Mouse (Mus musculus) C2C12 (cell line): ENCODE results near the gene Socs2. TPM values are rescaled to one million over a fixed set of nuclear protein-coding genes. Genes with fewer than 3 reads are reported as not detected.

Experiments used
- H3K27me3 ChIP-seq: one replicate; pipeline ENCODE4 v1.6.1; 2011; ENCODE audit not compliant: control insufficient read depth, insufficient read depth, insufficient read length
- H3K36me3 ChIP-seq: one replicate; pipeline ENCODE4 v1.6.1; 2011; ENCODE audit not compliant: control insufficient read depth, insufficient read depth
- H3K4me3 ChIP-seq: one replicate; pipeline ENCODE4 v1.5.1; 2011; ENCODE audit warnings: mild to moderate bottlenecking, control low read depth; ENCODE audit not compliant: poor library complexity, insufficient read depth, severe bottlenecking
- H3K79me2 ChIP-seq: one replicate; pipeline ENCODE4 v1.6.1; 2011; ENCODE audit not compliant: control insufficient read depth, insufficient read depth
- H3K79me3 ChIP-seq: one replicate; pipeline ENCODE4 v1.6.1; 2011; ENCODE audit warnings: low read depth, control low read depth
- H3ac ChIP-seq: one replicate; pipeline ENCODE3; 2011; ENCODE audit warnings: low read depth; ENCODE audit not compliant: control insufficient read depth, insufficient read length
- CEBPB ChIP-seq: IDR thresholded peaks from one replicate; pipeline ENCODE4 v1.6.1; 2011; ENCODE audit warnings: low read depth, mild to moderate bottlenecking, control low read depth, moderate library complexity
- CTCF ChIP-seq: IDR thresholded peaks from one replicate; pipeline ENCODE4 v1.5.1; 2011; ENCODE audit not compliant: control insufficient read depth, insufficient read depth, insufficient read length
- FOSL1 ChIP-seq: IDR thresholded peaks from one replicate; pipeline ENCODE4 v1.8.0; 2011; ENCODE audit warnings: mild to moderate bottlenecking, low read length; ENCODE audit not compliant: poor library complexity, insufficient read depth, severe bottlenecking
- MAX ChIP-seq: IDR thresholded peaks from one replicate; pipeline ENCODE4 v1.6.1; 2011; ENCODE audit warnings: mild to moderate bottlenecking, control low read depth
- MYOD1 ChIP-seq: IDR thresholded peaks from one replicate; pipeline ENCODE4 v1.6.1; 2011; ENCODE audit warnings: low read depth; ENCODE audit not compliant: control insufficient read depth, insufficient read length
- MYOG ChIP-seq: IDR thresholded peaks from one replicate; pipeline ENCODE4 v1.6.1; 2011; ENCODE audit not compliant: control insufficient read depth, insufficient read length; ENCODE audit errors: extremely low read depth
- USF1 ChIP-seq: IDR thresholded peaks from one replicate; pipeline ENCODE4 v1.6.1; 2011; ENCODE audit warnings: low read depth, mild to moderate bottlenecking, control low read depth, moderate library complexity
- polyA plus RNA-seq: library from polyadenylated mRNA; unstranded; fragments of >200 nt; fragmentation: generic; extraction: Trizol; gene quantifications from one replicate; pipeline ENCODE4 v1.2.1, GENCODE M21; 2012; ENCODE audit warnings: missing spikeins

The Socs2 gene
- polyA plus RNA-seq, 1 experiment = 21.6 TPM

- Histone ChIP-seq H3K79me2 (no peaks in the 10 kb centered on the region), H3K36me3 (no peaks in the 10 kb centered on the region), H3K27me3 (no peaks in the 10 kb centered on the region), H3K4me3 (no peak overlapping the region), H3ac (no peak overlapping the region), H3K79me3 (no peaks in the 10 kb centered on the region)
- TF ChIP-seq USF1 = no peak
- no peak for TF ChIP-seq FOSL1
- no peak for TF ChIP-seq MAX
- TF ChIP-seq CEBPB = no peak
- TF ChIP-seq CTCF = no peak
- no peak for TF ChIP-seq MYOG
- no peak for TF ChIP-seq MYOD1
Observed at GRCm38 (mm10) chr10:95357721-95358120, 59.3 kb downstream of the Socs2 start.

GRCm38 (mm10) chr10:95356711-95357110 is 60.3 kb downstream of the Socs2 start:
- Histone ChIP-seq H3K36me3 (no peaks in the 10 kb centered on the region), H3K79me3 (no peaks in the 10 kb centered on the region), H3K27me3 (no peaks in the 10 kb centered on the region), H3K79me2 (no peaks in the 10 kb centered on the region), H3ac (no peak overlapping the region), H3K4me3 (no peak overlapping the region)
- TF ChIP-seq MYOD1 (no peak), MAX (no peak), FOSL1 (no peak), MYOG (no peak), CEBPB (no peak), USF1 (no peak), CTCF (no peak)

- Histone ChIP-seq H3K79me3 (no peaks in the 10 kb centered on the region), H3ac (no peak overlapping the region), H3K4me3 (no peak overlapping the region), H3K79me2 (no peaks in the 10 kb centered on the region), H3K36me3 (no peaks in the 10 kb centered on the region), H3K27me3 (no peaks in the 10 kb centered on the region)
- TF ChIP-seq USF1 = no peak
- TF ChIP-seq MAX = no peak
- no peak for TF ChIP-seq CTCF
- TF ChIP-seq MYOD1 = peak; percentile 96
- no peak for TF ChIP-seq CEBPB
- no peak for TF ChIP-seq MYOG
- no peak for TF ChIP-seq FOSL1
Observed at GRCm38 (mm10) chr10:95355678-95356268, 61.2 kb downstream of the Socs2 start.

DNA sequence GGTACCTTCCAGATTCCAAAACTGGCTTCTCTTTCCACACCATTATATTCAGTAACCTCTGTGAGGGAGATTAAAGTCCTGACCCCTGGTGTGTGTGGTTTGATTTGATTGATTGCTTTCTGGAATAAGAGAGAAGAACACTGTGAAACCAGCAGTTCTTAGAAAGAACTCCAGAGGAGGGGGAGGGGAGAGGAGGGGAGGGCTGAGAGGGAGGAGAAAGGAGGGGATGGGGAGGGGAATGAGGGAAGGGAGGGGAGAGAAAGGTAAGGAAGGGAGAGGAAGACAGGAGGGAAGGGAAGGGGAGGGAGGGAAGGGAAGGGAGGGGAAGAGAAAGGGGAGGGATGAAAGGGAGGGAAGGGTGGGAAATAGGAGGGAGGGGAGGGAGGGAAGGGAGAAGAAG is 62.3 kb downstream of the Socs2 start:
- Histone ChIP-seq H3K36me3 (no peaks in the 10 kb centered on the region), H3K27me3 (no peaks in the 10 kb centered on the region), H3K4me3 (no peak overlapping the region), H3ac (no peak overlapping the region), H3K79me3 (no peaks in the 10 kb centered on the region), H3K79me2 (no peaks in the 10 kb centered on the region)
- TF ChIP-seq CEBPB (no peak), USF1 (no peak), MYOD1 (no peak), MYOG (no peak), MAX (no peak), FOSL1 (no peak), CTCF (no peak)

- no peaks in the 10 kb centered on the region for H3K79me2 ChIP-seq
- H3K79me3 ChIP-seq = no peaks in the 10 kb centered on the region
- TF ChIP-seq USF1 (no peak), MYOD1 (no peak), FOSL1 (no peak), MAX (no peak)
- no peaks in the 10 kb centered on the region for H3K27me3 ChIP-seq
- H3ac ChIP-seq = no peak overlapping the region
- H3K36me3 ChIP-seq = no peaks in the 10 kb centered on the region
- no peak overlapping the region for H3K4me3 ChIP-seq
Observed at GRCm38 (mm10) chr10:95354047-95354446, 62.9 kb downstream of the Socs2 start.

GRCm38 (mm10) chr10:95348457-95348856 is 68.5 kb downstream of the Socs2 start:
- H3K4me3 ChIP-seq = no peak overlapping the region
- H3K27me3 ChIP-seq = no peaks in the 10 kb centered on the region
- no peak overlapping the region for H3ac ChIP-seq
- H3K79me2 ChIP-seq = no peaks in the 10 kb centered on the region
- no peaks in the 10 kb centered on the region for H3K79me3 ChIP-seq
- TF ChIP-seq FOSL1 (no peak), MYOG (no peak), CEBPB (no peak), USF1 (no peak), MAX (no peak), CTCF (no peak), MYOD1 (no peak)
- no peaks in the 10 kb centered on the region for H3K36me3 ChIP-seq
